Mouse (Mus musculus) brain, embryonic 14.5 days (tissue): ENCODE measurements at regions not wholly inside any gene's neighbourhood (a gene's known extent, or its start where the extent isn't known, plus 50 kb on each side); places are given as distances from the start of the nearest gene placed in this dataset.

Experiments
- DNase-seq: peaks from one replicate; pipeline ENCODE4 v3.0.0-alpha.2; 2011; ENCODE audit warnings: low read depth
- CTCF ChIP-seq: fragments of 200-500 bp; IDR thresholded peaks from 2 replicates; pipeline ENCODE4 v1.5.1; 2012; ENCODE audit warnings: inconsistent platforms, mild to moderate bottlenecking, moderate library complexity, borderline replicate concordance; ENCODE audit not compliant: insufficient read depth, insufficient read length; ENCODE audit errors: extremely low read depth
- POLR2A ChIP-seq: fragments of 200-500 bp; IDR thresholded peaks from 2 replicates; pipeline ENCODE4 v1.6.1; 2012; ENCODE audit warnings: mild to moderate bottlenecking, inconsistent platforms, borderline replicate concordance; ENCODE audit not compliant: poor library complexity, insufficient read depth, insufficient read length, severe bottlenecking; ENCODE audit errors: extremely low read depth

DNA sequence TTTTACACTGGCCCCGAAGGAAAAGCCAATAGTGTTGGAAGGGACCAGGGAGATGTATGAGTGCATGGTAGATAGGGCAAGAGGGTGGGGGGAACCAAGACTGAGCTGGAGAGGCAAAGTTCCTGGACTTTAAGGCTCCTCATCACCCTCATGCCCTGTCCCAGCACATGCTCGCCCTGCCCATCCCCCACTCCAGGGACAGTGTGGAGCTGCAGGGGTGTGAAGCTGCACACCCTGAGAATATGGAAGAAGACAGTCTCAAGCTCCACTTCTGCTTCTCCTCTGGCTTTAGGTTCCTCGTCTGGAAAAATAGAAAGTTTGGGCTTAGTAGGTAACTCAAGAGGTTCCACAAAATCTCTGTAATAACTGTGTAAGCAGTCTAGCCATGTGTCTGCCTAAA is 215.8 kb downstream of the Ly86 start:
- DNase-seq: no peak
- TF ChIP-seq CTCF (no peak), POLR2A (no peak)

DNA sequence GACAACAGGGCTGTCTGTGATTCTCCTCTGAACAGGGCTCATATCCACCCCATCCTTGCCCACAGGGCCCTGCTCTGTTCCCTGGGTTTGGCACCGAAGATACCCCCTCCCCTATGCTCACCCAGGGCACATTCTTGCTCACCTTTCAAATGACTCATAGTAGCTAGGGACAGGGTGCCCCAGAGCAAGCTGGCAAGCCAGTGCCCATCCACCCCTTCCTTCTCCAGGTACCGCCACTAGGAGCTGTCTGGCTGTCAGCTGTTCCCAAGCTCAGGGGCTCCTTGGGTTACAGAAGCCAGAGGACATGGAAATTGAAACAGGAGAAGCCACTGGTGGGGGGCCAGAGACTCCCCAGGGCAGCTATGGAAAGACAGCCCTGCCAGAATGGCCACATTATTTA is 216.4 kb downstream of the Ly86 start:
- TF ChIP-seq CTCF (no peak), POLR2A (no peak)
- DNase-seq: no peak

DNA sequence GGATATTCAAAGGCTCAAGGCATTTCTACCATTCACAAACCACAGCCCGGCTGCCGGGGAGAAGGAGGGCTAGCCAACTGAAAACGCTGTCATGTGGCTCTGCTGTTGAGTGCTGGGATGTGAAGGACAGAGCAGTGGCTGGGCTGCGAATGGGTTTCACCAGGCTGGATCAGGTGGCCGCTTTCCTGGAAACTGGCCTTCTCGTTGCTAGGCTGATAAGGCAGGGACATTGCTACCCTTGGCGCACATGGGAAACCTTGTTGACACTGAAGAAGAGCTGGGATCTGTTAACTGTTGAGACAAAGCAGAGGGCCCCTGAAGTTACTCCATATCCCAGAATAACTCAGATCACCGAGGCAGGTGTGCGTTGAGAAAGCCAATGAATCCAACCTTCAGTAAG is 216.1 kb upstream of the Rreb1 start:
- no peak for TF ChIP-seq POLR2A
- no peak for TF ChIP-seq CTCF
- peak; percentile 14 for DNase-seq

DNA sequence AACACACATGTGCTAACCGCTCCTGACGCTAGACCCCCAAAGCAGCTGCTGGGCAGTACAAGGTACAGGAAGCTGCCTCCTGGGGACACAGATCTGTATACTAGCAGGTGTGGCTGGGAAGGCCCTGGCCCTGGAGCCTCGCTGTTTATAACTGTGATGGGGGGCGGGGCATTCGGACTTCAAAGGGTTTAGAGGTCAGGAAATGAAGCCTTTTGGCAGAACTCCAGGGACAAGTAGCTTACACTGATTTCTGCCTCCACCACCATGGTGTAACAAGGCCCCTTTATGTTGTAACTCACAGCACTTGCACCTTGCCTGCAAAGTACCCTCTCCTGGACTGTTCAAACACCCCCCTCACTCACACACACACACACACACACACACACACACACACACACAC is 215.5 kb upstream of the Rreb1 start:
- peak; percentile 57 for DNase-seq
- no peak for TF ChIP-seq CTCF
- TF ChIP-seq POLR2A: no peak

DNA sequence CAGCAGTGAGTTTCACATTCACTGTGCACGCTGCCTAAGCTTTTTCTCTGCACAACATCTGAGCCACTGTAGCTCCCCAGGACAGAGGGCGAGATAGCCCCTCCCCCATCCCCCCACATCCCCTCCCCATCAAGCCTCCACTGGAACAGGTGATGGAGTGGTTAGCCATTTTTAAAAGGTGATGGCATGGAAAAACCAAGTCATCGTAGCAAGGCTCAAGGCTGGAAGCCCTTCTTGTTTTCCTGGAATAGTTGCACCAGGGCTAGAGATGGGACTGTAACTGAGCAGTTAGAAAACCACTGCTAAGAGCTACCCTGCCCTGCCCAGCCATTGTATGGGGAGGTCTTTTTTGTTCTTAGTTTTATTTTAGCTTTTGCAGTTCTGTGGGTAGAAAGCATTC is 209.1 kb upstream of the Rreb1 start:
- no peak for DNase-seq
- TF ChIP-seq POLR2A (no peak), CTCF (no peak)

DNA sequence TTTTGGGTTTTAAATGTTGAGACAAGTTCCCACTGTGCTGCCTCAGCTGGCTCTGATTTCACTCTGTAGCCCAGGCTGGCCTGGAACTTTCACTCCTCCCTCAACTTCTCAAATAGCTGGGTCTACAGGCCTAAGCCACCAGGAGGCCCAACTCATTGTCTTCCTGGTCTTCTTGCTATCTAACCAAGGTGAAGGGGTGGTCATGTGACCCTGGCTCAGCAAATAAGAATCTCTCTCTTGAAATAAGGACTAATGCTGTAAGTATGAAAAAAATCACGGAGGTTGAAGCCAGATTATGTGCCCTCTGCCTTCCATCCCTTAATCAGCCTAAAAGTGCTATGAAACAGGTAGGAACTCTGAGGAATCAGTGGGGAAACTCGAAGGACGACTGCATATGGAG is 208.7 kb upstream of the Rreb1 start:
- no peak for TF ChIP-seq CTCF
- TF ChIP-seq POLR2A: no peak
- no peak for DNase-seq

DNA sequence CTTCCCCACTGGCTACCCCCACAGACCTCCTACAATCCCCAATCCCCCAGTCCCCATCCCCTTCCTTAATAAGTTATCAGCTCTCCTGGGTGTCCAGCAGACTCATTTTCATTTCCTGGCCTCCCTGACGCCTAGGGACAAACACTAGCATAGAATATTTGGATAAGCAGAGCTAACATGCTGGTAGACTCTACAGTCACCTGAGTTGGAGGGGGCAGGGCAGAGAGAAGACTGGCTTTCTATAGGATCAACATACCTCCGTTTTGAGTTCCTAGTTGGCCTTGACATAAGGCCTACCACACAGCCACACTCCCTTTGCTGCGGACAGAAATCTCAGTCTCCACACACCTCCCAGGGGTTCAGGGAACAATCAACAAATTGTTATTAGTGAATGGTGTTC is 205.2 kb upstream of the Rreb1 start:
- DNase-seq: no peak
- TF ChIP-seq POLR2A (no peak), CTCF (no peak)

DNA sequence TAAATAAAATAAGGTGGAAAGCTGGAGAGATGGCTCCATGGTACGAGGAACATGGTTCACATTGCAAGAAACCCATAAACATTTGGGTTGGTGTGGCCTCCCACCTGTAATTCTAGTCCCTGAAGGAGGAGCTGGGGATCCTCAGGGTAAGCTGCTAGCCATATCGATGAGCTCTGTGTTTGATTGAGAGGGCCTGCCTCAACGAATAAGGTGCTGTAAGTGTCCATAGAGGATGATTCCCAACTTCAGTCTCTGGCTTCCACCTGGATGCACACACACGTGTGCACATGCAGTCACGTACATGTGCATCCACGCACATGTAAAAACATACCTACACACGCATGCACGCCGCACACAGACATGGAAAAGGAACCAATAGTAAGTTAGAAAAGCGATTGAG is 199.0 kb upstream of the Rreb1 start:
- DNase-seq: peak; percentile 51
- TF ChIP-seq CTCF: no peak

DNA sequence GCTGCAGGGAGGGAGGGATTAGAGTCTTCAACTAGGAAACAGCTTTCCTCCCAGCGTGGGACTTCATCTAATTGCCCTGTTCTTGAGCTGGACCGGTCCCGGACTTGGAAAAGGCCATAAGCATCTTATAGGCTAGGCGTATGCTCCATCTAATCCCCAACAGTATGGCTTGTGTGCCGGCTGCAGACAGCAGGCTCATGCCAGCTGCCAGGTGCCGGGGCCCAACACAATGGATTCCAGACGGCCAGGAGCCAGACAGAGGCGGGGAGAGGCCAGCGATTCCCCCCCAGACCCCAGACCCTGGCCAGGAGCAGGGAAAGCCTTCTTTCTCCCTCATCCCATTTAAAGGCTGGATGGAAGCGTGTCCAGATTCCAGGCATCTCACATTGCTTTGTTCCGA is 198.4 kb upstream of the Rreb1 start:
- peak; percentile 87 for DNase-seq
- TF ChIP-seq CTCF (no peak), POLR2A (no peak)

DNA sequence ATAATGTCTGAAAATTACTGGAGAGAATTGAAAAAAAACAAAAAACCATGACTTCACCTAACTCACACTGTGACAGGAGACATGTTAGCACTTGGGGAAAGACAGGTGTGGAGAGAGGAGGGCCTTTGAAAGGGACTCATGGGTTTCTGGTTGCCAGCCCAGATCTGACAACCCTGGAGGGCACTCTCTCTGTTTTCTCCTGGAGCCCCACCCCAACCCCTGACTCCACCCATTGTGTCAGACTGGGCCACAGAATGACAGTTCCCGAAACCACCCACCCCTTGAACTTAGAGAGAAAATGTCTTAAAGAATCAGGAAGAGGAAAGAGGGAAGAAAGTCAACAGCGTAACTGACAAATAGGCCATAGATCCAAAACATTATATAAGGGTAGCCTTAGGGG is 197.4 kb upstream of the Rreb1 start:
- no peak for DNase-seq
- TF ChIP-seq POLR2A (no peak), CTCF (no peak)

DNA sequence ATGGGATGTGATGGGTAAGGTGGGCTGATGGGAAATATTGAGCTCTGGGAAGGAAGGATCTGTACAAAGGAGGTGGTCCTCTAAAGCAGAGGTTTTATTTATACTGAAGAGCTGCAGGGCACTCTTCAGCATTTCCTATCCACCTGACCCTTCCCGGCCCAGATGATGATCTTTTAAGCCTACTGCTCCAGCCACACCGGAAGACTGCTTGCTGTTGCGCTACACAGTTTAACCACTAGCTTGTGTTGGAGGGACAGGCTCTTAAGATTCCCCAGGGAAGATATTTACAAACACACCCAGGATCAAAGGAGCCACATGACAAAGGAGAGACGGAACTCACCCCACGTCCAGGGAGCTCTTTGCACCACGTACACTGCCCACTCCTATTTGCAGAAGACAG is 196.8 kb upstream of the Rreb1 start:
- DNase-seq: no peak

DNA sequence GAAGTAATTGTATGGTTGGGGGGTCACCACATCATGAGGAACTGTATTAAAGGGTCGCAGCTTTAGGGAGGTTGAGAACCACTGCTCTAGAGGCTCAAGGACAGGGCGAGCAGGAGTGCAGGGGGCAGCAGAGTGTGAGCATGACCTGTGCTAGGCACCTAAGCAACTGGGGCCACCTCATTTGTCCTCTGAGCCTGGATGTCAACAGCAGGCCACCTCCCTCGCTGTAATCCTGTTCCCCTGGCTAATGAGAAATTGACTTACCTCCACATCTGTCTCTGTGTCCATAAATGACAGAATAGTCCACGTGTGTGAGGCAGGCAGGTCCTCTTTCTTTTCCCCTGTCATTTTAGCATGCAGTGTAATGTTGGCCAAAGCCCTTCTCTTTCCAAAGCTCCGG is 192.7 kb upstream of the Rreb1 start:
- TF ChIP-seq CTCF (no peak), POLR2A (no peak)
- no peak for DNase-seq

More for the DNA sequence above, 196.8 kb upstream of the Rreb1 start:
- TF ChIP-seq POLR2A: no peak
- no peak for TF ChIP-seq CTCF

DNA sequence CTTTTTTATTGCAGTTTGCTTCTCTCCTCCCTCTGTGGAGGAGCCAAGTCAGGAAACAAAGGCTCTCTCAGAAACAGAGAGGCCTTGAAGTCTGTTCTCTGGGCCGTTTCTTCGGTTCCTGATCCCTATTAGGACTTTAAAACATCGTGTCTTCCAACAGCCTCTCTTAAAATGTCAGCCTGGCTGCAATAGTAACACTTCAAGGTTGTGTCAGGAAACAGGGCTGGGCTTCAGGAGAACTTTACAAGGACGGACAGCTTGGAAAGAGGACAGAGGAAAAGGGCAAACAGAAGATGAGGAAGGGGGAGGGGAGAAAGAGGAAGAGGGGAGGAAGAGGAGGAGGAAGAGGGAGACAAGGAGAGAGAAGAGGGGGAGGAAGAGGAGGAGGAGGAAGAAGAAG is 191.7 kb upstream of the Rreb1 start:
- no peak for TF ChIP-seq POLR2A
- DNase-seq: no peak
